Mouse (Mus musculus) liver, postnatal 0 days (tissue): ENCODE results near the gene Utp18. TPM values are rescaled to one million over a fixed set of nuclear protein-coding genes. Genes with fewer than 3 reads are reported as not detected.
A peak's percentile ranks its signal among the peaks of the same experiment; 100 is the strongest.

Experiments
- ATAC-seq: fragments of 200-750 bp; cut with Nextera tagmentation; 2 replicates; pipeline ENCODE4 v1.8.0; 2017; ENCODE audit warnings: mild to moderate bottlenecking, moderate library complexity
- DNase-seq: peaks from one replicate; pipeline ENCODE4 v3.0.0-alpha.2; 2016
- H3K27ac ChIP-seq: fragments of 300-500 bp; sonication (generic); 2 replicates; pipeline ENCODE4 v1.5.1; 2014; ENCODE audit warnings: antibody characterized with exemption, moderate library complexity, mild to moderate bottlenecking, low read depth
- H3K27me3 ChIP-seq: fragments of 300-500 bp; sonication (generic); 2 replicates; pipeline ENCODE4 v1.6.1; 2014; ENCODE audit warnings: low read length, control low read depth, mixed read lengths; ENCODE audit not compliant: insufficient read depth
- H3K36me3 ChIP-seq: fragments of 300-500 bp; sonication (generic); replicated peaks from 2 replicates; pipeline ENCODE4 v1.6.1; 2014; ENCODE audit warnings: mild to moderate bottlenecking, control low read depth, low read length, moderate library complexity, mixed read lengths; ENCODE audit not compliant: insufficient read depth
- H3K4me1 ChIP-seq: fragments of 300-500 bp; sonication (generic); 2 replicates; pipeline ENCODE4 v1.6.1; 2014; ENCODE audit warnings: antibody characterized with exemption, mild to moderate bottlenecking, control low read depth; ENCODE audit not compliant: insufficient read depth
- H3K4me2 ChIP-seq: fragments of 300-500 bp; sonication (generic); 2 replicates; pipeline ENCODE4 v1.6.1; 2014; ENCODE audit warnings: low read depth, mild to moderate bottlenecking, low read length, moderate library complexity, mixed read lengths
- H3K4me3 ChIP-seq: fragments of 300-500 bp; sonication (generic); 2 replicates; pipeline ENCODE4 v1.5.1; 2014; ENCODE audit warnings: low read depth, low read length
- H3K9ac ChIP-seq: fragments of 300-500 bp; sonication (generic); replicated peaks from 2 replicates; pipeline ENCODE4 v1.6.1; 2014; ENCODE audit warnings: mild to moderate bottlenecking, moderate library complexity
- H3K9me3 ChIP-seq: fragments of 300-500 bp; sonication (generic); 2 replicates; pipeline ENCODE4 v1.6.1; 2016; ENCODE audit warnings: mild to moderate bottlenecking, control low read depth, low read length, mixed read lengths
- CTCF ChIP-seq: sonication (generic); IDR thresholded peaks from 2 replicates; pipeline ENCODE4 v1.5.1; 2016; ENCODE audit warnings: antibody characterized with exemption, low read depth
- EP300 ChIP-seq: IDR thresholded peaks from 2 replicates; pipeline ENCODE4 v1.6.1; 2016; ENCODE audit warnings: antibody characterized with exemption, low read depth, mild to moderate bottlenecking
- WGBS: fragments of 180-500 bp; shearing (Covaris S2); extraction: QIAGEN DNeasy Blood & Tissue Kit; methylation state at CpG from one replicate; pipeline ENCODE4 v1.1.7; 2014; ENCODE audit not compliant: insufficient replicate concordance; 5-methylcytosine and 5-hydroxymethylcytosine counted together
- polyA plus RNA-seq: library from polyadenylated mRNA; unstranded; fragments of >200 nt; fragmentation: Nextera tagmentation; extraction: Ambion mirVana; gene quantifications from 2 replicates; pipeline ENCODE4 v1.2.1, GENCODE M21; 2015

Utp18 gene
- polyA plus RNA-seq, 1 experiment from 2014 or later = 9.1 TPM

DNA sequence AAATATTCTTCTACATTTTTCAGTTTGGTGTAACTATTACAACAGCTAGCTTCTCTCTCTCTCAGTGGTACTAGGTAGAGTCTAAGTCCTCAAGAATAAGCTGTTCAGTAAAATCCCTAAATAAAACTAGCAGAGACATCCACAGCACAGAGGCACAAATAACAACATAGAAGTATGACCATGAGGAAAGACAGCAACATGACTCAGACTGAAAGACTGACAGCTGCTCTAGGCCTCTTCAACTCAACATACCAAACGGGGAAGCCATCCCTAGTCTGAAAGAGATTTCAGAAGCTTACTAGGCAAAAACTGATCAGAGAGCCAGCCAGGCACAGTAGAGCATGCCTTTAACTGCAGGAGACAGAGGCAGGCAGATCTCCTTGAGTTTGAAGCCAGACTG, 22.9 kb downstream of the Utp18 start:
- ATAC-seq (no peak), DNase-seq (no peak)
- Histone ChIP-seq H3K4me1 (no peaks in the 10 kb centered on the region), H3K27me3 (no peaks in the 10 kb centered on the region), H3K4me2 (no peak overlapping the region), H3K9me3 (no peaks in the 10 kb centered on the region), H3K9ac (no peak overlapping the region), H3K36me3 (peaks cover 41% of the 10 kb centered on the region), H3K27ac (no peak overlapping the region), H3K4me3 (no peak overlapping the region)
- TF ChIP-seq EP300 (no peak), CTCF (no peak)
- WGBS = 68% methylated on average over 1 of the region's 1 CpGs

DNA sequence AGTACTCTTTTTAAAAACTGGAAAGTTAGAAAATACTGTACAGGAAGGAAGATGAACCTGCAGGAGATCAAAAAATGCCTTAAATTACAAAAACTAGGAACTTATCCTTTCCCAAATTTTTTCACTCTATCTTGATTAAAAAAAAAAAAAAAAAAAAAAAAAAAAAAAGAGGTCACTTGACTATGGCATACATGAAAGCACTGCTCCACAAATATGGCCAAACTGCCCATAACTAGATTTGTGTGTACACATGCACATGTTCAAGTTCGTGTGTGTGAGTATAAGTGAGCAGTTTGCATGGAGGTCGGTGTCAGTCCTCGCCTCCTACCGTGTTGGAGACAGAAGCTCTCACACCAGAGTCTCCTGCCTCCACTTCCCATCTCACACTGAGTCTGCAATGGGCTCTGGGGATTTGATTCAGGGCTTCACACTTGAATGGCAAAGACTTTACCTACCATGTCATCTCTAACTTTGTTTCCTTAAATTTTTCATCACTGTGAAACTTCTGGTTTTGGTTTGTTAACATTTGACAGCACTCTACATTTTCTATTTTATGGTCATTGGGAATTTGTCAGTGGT, 23.4 kb downstream of the Utp18 start:
- Histone ChIP-seq H3K36me3 (peaks cover 36% of the 10 kb centered on the region), H3K4me3 (no peak overlapping the region)
- WGBS = 83% methylated on average over 4 of the region's 4 CpGs

DNA sequence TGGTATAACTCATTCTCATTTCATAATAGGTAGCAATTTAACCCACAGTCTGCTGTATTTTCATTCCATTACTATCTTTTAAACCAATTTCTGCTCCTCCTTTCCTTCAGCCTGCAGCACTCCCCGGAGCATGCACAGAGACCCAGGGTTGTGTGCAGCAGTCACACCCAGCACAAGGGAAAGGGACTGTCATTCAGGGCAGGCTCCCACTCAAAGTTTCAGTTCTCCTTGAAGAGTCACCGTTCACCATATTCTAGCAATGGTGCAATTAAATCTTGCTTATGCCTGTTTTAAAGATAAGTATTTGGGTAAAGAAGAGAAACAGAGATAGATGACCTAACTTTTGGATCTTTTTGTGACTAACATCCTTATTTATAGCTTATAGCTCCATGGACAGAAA, 24.4 kb downstream of the Utp18 start:
- H3K36me3 ChIP-seq = peaks cover 29% of the 10 kb centered on the region

More for the DNA sequence above, 23.4 kb downstream of the Utp18 start:
- TF ChIP-seq EP300 (no peak), CTCF (no peak)
- H3K27me3 ChIP-seq = no peaks in the 10 kb centered on the region
- H3K9me3 ChIP-seq = no peaks in the 10 kb centered on the region
- no peaks in the 10 kb centered on the region for H3K4me1 ChIP-seq
- ATAC-seq (no peak), DNase-seq (no peak)
- H3K27ac ChIP-seq = no peak overlapping the region
- no peak overlapping the region for H3K9ac ChIP-seq
- no peak overlapping the region for H3K4me2 ChIP-seq

DNA sequence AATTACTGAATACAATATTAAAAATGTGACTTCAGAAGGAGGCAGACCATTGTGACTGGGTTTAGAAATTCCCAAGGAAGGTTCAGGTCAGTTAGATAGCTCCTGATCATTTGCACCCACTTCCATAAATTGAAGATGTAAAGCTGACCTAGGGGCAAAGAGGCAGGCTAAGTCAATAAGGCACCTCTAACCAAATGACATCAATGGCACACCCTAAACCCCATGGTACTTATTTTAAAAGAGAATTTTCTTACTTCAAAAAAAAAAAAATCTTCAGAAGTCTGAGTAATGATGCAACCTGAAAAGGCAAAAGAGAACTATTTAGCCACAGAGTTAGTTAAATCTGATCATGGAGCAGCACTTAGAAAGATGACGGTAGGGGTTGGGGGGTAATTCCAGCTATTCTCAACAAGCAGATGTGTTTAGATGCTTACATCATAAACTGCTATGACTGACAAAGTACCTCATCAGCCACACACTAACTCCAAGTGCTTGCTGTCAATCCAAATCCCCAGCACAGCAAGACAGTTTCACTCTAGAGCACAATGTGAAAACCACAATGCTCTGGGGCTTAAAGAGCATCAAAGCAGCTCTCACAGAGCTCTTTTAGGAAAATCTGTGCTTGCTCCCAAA, 24.9 kb downstream of the Utp18 start:
- Histone ChIP-seq H3K4me2 (no peak overlapping the region), H3K4me3 (no peak overlapping the region), H3K27ac (no peak overlapping the region), H3K9me3 (no peaks in the 10 kb centered on the region), H3K9ac (no peak overlapping the region), H3K27me3 (no peaks in the 10 kb centered on the region), H3K4me1 (no peaks in the 10 kb centered on the region), H3K36me3 (peaks cover 25% of the 10 kb centered on the region)
- no peak for DNase-seq
- WGBS = 83% methylated on average over 1 of the region's 1 CpGs
- TF ChIP-seq CTCF = no peak
- TF ChIP-seq EP300 = no peak
- ATAC-seq = no peak

More for the DNA sequence above, 24.4 kb downstream of the Utp18 start:
- TF ChIP-seq CTCF (no peak), EP300 (no peak)
- Histone ChIP-seq H3K4me1 (no peaks in the 10 kb centered on the region), H3K27me3 (no peaks in the 10 kb centered on the region), H3K9ac (no peak overlapping the region), H3K4me2 (no peak overlapping the region), H3K27ac (no peak overlapping the region), H3K9me3 (no peaks in the 10 kb centered on the region), H3K4me3 (no peak overlapping the region)
- WGBS = 78% methylated on average over 2 of the region's 2 CpGs
- ATAC-seq (no peak), DNase-seq (no peak)

DNA sequence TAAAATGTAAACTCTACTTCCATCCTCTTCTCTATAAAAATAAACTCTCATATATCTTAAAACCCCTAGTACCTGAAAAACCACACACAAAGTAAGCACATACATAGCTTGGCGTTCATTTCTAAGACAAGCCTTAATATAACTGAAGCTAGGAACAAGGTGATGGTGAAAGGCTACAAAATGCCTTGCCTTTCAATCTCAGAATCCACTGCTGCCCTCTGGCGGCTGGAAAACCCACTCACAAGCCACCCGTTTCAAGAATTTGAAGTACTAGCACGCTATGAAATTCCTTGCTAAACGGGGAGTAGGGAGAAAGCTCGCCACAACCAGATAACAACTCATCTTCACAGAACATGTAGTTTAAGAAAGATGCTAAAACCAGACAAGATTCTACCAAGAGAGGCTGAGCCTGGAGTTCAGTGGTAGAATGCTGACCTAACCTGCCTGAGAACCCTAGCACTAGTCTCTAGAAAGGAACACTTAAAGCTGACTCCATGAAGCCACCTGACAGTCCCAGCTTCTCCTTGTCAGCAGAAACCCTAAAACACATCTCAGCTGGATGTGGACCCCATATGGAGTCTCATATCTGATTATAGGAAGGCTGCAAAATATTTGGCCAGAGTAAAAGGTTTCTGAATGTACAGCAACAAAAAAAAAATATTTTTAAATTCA, 29.1 kb downstream of the Utp18 start:
- H3K4me3 ChIP-seq = no peak overlapping the region
- peak; percentile 79 for TF ChIP-seq CTCF
- TF ChIP-seq EP300 = no peak
- H3K27me3 ChIP-seq = no peaks in the 10 kb centered on the region
- H3K4me1 ChIP-seq = no peaks in the 10 kb centered on the region
- DNase-seq (peak; percentile 75), ATAC-seq (no peak)
- H3K36me3 ChIP-seq = peaks cover 10% of the 10 kb centered on the region; the same call in 1 of the 2 replicates
- H3K9me3 ChIP-seq = no peaks in the 10 kb centered on the region
- no peak overlapping the region for H3K4me2 ChIP-seq
- 2% methylated on average over 6 of the region's 6 CpGs for WGBS
- H3K9ac ChIP-seq = no peak overlapping the region
- no peak overlapping the region for H3K27ac ChIP-seq

DNA sequence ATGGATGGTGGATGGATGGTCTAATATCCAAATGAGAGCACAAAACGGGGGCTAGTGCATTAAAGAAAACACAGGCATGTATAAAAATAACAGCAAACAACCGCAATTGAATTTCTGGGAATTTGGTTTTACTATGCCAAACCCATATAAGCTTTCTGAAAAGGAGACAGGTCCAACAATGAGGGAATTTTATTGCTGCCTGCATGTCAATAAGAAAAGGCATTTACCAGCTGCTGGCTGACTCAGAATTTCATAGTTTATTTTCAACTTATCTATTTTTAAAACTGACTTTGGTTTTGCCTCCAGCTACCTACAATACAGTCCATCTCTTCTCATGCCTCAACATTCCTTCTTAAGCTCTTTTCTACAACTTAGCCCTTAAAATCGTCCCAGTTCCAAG, 33.0 kb downstream of the Utp18 start:
- ATAC-seq (no peak), DNase-seq (no peak)
- Histone ChIP-seq H3K9me3 (no peaks in the 10 kb centered on the region), H3K36me3 (no peaks in the 10 kb centered on the region), H3K9ac (no peak overlapping the region), H3K27me3 (no peaks in the 10 kb centered on the region), H3K4me2 (no peak overlapping the region), H3K4me3 (no peak overlapping the region), H3K27ac (no peak overlapping the region), H3K4me1 (no peaks in the 10 kb centered on the region)
- no peak for TF ChIP-seq CTCF
- no peak for TF ChIP-seq EP300
- 74% methylated on average over 3 of the region's 3 CpGs for WGBS
